Mouse (Mus musculus): ENCODE measurements at regions not wholly inside any gene's neighbourhood (a gene's known extent, or its start where the extent isn't known, plus 50 kb on each side); places are given as distances from the start of the nearest gene placed in this dataset.
"Not testable (repeated sequence)": the region's sequence is repeated elsewhere in the genome, so short reads cannot be mapped to it uniquely, and the experiment has no call there.

DNA sequence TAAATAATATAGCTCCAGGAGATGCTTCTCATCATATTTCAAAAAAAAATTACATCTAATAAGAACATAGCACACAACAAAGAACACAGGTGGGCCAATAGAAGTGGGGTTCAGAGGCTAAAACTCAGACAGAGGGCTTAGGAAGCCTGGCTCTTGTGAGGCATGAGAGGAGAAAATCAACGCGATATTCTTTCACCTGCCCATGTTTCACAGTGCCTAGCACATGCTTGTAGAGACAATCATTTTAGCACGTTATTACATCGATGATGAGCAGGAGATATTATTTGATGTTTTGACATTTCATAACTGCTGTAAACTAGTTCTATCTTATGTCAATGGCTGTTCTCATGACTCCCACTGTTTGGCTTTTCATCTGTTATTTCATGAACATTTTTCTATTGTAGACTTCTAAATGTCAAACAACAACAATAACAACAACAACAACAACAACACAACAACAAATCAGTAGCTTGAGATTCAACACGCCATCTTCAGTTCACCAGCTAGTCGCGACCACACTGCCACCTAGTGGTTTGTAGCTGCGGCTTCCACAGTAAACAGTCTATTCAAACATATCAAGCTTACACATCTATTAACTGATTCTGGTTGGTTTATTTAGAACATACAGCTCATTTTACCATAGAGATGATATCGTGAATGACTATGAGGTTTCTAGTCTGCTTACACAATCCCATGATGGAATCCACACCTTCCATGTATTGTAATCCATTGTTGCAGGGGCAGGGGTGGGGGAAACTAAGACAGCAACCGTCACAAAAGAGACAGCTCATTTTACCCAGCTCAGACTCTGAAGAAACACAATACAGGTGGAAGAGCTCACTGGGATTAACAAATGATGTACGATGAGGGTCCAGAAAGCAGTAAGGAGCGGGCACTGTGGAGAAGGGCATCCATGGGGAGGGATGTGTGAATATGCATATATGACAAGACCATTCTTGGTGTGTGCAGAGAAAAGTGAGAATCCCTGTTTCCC lies 60.5 kb upstream of the Tmem200a start:
- peak in 1 of 2 experiments; percentile 26 for DNase-seq

DNA sequence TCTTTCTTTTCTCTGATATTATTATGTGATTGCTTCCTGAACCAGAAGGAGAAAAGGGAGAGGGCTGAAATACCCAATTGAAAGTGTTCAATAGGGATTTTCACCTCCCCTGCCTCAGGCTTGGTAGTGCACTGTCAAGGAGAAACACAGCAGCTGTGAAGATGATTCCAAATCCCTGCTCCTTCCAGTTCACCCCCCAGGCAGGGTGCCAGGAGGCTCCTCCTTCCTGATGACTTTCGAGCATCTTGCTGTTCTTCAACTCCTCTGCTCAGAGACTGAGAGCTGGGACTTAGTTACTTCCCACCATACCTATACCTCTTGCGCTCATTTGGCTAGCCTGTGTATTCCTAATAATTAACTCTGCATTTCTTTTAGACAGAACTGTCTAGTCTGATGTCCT lies 73.7 kb upstream of the Tmem200a start:
- DNase-seq: no peak

DNA sequence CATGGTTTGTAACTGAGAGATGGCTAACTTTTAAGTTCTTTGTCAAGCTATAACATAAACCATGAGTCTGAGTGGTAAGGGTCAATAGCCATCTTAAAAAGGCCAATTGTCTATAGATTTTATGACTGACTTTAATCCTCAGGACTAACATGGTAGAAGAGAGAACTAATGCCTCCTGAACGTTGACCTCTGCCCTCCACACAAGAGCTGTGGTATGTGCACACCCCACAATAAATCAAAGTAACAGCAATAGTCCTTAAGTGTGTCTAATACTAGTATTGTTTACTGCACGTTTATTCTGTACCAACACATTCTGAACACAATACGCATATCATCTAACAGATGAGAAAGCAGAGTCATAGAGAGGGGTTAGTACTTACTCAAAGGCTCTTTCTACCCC lies 70.7 kb upstream of the Samd3 start:
- no peak for DNase-seq

DNA sequence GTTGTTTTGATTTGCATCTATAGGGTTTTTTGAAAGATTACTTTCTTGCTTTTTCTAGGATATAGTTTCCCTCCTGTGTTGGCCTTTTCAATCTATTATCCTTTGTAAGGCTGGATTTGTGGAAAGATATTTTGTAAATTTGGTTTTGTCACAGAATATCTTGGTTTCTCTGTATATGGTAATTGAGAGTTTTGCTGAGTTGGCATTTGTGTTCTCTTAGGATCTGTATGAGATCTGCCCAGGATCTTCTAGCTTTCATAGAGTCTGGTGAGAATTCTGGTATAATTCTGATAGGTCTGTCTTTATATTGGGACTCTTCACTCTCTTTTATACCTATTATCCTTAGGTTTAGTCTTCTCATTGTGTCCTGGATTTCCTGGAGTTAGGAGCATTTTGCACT lies 68.4 kb upstream of the Samd3 start:
- not testable (repeated sequence) for DNase-seq

DNA sequence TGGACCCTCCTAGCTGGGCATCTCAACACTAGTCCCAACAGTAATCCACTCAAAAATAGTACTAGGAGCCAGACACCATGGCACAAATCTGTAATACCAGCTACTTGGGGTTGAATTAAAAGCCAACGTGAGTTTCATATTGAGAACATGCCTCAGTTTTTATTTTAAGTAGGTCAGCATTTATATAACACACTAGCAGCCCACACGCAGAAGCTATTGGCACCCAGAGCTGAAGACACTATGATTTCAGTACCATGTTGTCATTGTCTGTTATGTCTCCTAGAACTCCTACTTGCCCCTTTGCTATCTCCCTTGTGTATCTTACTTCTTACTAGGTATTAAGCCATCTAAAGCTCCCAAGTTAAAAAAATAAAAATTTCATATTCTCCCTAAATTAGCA lies 65.0 kb upstream of the Samd3 start:
- no peak for DNase-seq

DNA sequence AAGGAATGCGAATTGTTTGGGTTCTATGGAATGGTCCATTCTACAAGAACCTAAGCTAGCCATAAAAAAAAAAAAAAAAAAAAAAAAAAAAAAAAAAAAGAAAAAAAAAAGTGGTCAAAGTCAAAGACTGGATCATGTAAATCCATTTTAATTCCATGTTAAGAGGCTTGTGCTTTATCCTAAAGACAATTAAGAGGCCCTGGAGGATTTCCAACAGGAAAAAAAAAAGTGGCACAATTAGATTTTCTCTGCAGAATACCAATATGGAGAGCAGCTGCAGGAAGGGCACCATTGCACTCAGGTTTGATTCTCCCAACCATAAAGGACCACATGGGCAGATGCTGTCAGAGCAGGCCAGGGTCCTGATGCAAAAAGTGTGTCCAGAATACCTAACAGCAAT lies 51.9 kb upstream of the Samd3 start:
- DNase-seq: no peak

DNA sequence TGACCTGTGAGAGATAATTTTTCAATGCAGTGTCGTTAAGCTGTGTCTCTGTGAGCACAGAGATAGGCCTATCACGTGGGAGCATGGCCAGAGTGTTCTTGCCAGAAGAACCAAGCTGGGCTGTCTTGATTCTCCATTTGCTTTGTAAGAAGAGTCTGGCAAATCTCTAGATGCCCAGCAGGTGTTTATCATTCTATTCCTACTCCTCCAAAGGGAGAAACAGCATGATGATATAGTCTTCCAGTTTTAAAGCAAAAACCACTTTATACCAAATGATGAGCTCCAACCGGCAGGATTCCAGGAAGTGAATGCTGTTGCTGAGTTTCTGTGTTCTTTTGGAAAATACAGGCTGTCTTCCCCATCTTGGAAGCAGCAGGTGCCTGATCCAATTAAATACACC lies 51.2 kb upstream of the Samd3 start:
- DNase-seq: no peak
